8 mouse cellular contexts compared by ENCODE assay signal in genomic region chr6:136827116-136827515, GRCm38 (mm10). TPM values are rescaled to one million over a fixed set of nuclear protein-coding genes. Genes with fewer than 3 reads are reported as not detected.
DNase-seq lines count a peak whose midpoint lies in the region; ATAC-seq and TF ChIP-seq lines count a peak whose summit lies in the region.

No protein-coding gene starts in this region.

- peak overlapping the region; percentile 95; the same call in 1 of the 2 replicates for H3K27ac ChIP-seq in left cerebral cortex, adult 2 months
- H3K27ac ChIP-seq in embryonic facial prominence, embryonic 10.5 days (replicated peaks) = peak overlapping the region; percentile 98
- peak overlapping the region; percentile 88 for H3K27ac ChIP-seq in hindbrain, postnatal 0 days

- no peak for DNase-seq in left cerebral cortex, adult 2 months (ENCODE audit: extremely low spot score in 1 of 2, low spot score in 2 of 2)
- no peak for DNase-seq in left cerebral cortex, postnatal 25 days (ENCODE audit: low spot score in 2 of 2)
- no peak for DNase-seq in embryonic facial prominence, embryonic 10.5 days (ENCODE audit: low spot score)
- DNase-seq in hindbrain, postnatal 0 days (ENCODE audit: low spot score) = no peak
- no peak for DNase-seq in layer of hippocampus, postnatal 25 days (ENCODE audit: extremely low spot score in 1 of 2, low spot score in 1 of 2)
- no peak for DNase-seq in adrenal gland, postnatal 14 days
- no peak for DNase-seq in cerebellum, adult 9-11 months

- no peaks in the 10 kb centered on the region for H3K9me3 ChIP-seq in embryonic facial prominence, embryonic 10.5 days
- H3K9me3 ChIP-seq in hindbrain, postnatal 0 days (ENCODE audit: low read length) = no peaks in the 10 kb centered on the region

- TF ChIP-seq POLR2A in myocyte (IDR thresholded peaks at IDR 0.05; ENCODE audit: insufficient read length, low read depth) = no peak

- peak overlapping the region; percentile 95 for H3K9ac ChIP-seq in hindbrain, postnatal 0 days (replicated peaks; ENCODE audit: low read length)

- TF ChIP-seq CTCF in left cerebral cortex, adult 2 months (IDR thresholded peaks at IDR 0.05) = no peak
- no peak for TF ChIP-seq CTCF in hindbrain, postnatal 0 days (IDR thresholded peaks at IDR 0.05; ENCODE audit: low read depth)

- 19% methylated on average over 7 of the region's 7 CpGs for WGBS in embryonic facial prominence, embryonic 10.5 days
- WGBS in hindbrain, postnatal 0 days = 18% methylated on average over 7 of the region's 7 CpGs

- ATAC-seq in hindbrain, postnatal 0 days = no peak

- H3ac ChIP-seq in myocyte (ENCODE audit: control insufficient read depth, insufficient read length) = peak overlapping the region; percentile 71

- peaks cover 35% of the 10 kb centered on the region for H3K36me3 ChIP-seq in embryonic facial prominence, embryonic 10.5 days (replicated peaks)
- peaks cover 12% of the 10 kb centered on the region for H3K36me3 ChIP-seq in hindbrain, postnatal 0 days (ENCODE audit: insufficient read depth, low read length)
- peaks cover 25% of the 10 kb centered on the region for H3K36me3 ChIP-seq in myocyte (ENCODE audit: control insufficient read depth, insufficient read depth)

- H3K27me3 ChIP-seq in embryonic facial prominence, embryonic 10.5 days (replicated peaks; ENCODE audit: low read depth, poor library complexity, severe bottlenecking) = no peaks in the 10 kb centered on the region
- H3K27me3 ChIP-seq in hindbrain, postnatal 0 days (ENCODE audit: insufficient read depth, low read length) = no peaks in the 10 kb centered on the region
- no peaks in the 10 kb centered on the region for H3K27me3 ChIP-seq in myocyte (ENCODE audit: control insufficient read depth, insufficient read depth, insufficient read length)

- H3K4me2 ChIP-seq in hindbrain, postnatal 0 days (ENCODE audit: low read depth, low read length) = peak overlapping the region; percentile 57
- peak overlapping the region; percentile 86 for H3K4me2 ChIP-seq in myocyte (ENCODE audit: low read depth)

- peaks cover 29% of the 10 kb centered on the region for H3K79me2 ChIP-seq in myocyte (ENCODE audit: control insufficient read depth, insufficient read depth)

- intact Hi-C loops in left cerebral cortex, adult 2 months (cut with DNase I) = loop anchor here (1.0 to 10.0 kb wide), 2 partner anchors 23 to 1812 kb away; partner anchors contain the start of genes Ddx47 and Hist4h4
- intact Hi-C loops in left cerebral cortex, postnatal 25 days (cut with DNase I) = loop anchor here (1.0 kb wide), 1 partner anchor 23 kb away; the partner anchor contains the start of gene Hist4h4

- H3K4me3 ChIP-seq in left cerebral cortex, adult 2 months = peak overlapping the region; percentile 79
- peak overlapping the region; percentile 99 for H3K4me3 ChIP-seq in embryonic facial prominence, embryonic 10.5 days
- peak overlapping the region; percentile 94 for H3K4me3 ChIP-seq in hindbrain, postnatal 0 days (ENCODE audit: low read length)
- peak overlapping the region; percentile 80 for H3K4me3 ChIP-seq in myocyte

- H3K4me1 ChIP-seq in embryonic facial prominence, embryonic 10.5 days = peaks cover 14% of the 10 kb centered on the region; the same call in 1 of the 2 replicates
- H3K4me1 ChIP-seq in hindbrain, postnatal 0 days (ENCODE audit: insufficient read depth, low read length) = 0 out of 2 replicates have a peak, but pooled peaks cover 3% of the 10 kb centered on the region

TF ChIP-seq in myocyte, 11 proteins besides CTCF, POLR2A, EP300 and RAD21:
- TF ChIP-seq POLR2AphosphoS2 (IDR thresholded peaks at IDR 0.05; ENCODE audit: insufficient read length, low read depth) (no peak), MYOG (IDR thresholded peaks at IDR 0.05; ENCODE audit: control insufficient read depth in 1 of 3, insufficient read depth in 1 of 3, insufficient read length in 2 of 3, low read depth in 2 of 3) (no peak), TCF12 (IDR thresholded peaks at IDR 0.05; ENCODE audit: insufficient read depth, poor library complexity, severe bottlenecking) (no peak), SRF (IDR thresholded peaks at IDR 0.05; ENCODE audit: control insufficient read depth, insufficient read length, low read depth) (no peak), USF1 (IDR thresholded peaks at IDR 0.05; ENCODE audit: low read depth) (no peak)
TF ChIP-seq in myocyte: peak in this region for 0.

RNA-seq across cellular contexts. Expression of gene BC049715, which starts 0.3 kb away (rescaled TPM):
- 1 to 10 TPM; 2.4 to 3.9 TPM for total RNA-seq in left cerebral cortex, adult 2 months (2021)
- total RNA-seq in left cerebral cortex, postnatal 25 days (2021) = 1 to 10 TPM; 1.9 to 2.8 TPM
- polyA plus RNA-seq in embryonic facial prominence, embryonic 10.5 days (2016; fragmentation: Nextera tagmentation; extraction: Ambion mirVana) = 1.3 and 2.1 TPM in 2 replicates
- total RNA-seq in hindbrain, postnatal 0 days (2014; rRNA removed) = 0.50 and 1.2 TPM in 2 replicates
- polyA plus RNA-seq in hindbrain, postnatal 0 days (2015; fragmentation: Nextera tagmentation; extraction: Ambion mirVana) = 2.8 and 4.2 TPM in 2 replicates
- 0.10 TPM for polyA plus RNA-seq in myocyte (2012; fragmentation: generic; extraction: Trizol)
- total RNA-seq in layer of hippocampus, postnatal 25 days (2021) = 1 to 10 TPM; 2.0 to 3.0 TPM
- 0.38 and 1.1 TPM in 2 replicates for total RNA-seq in adrenal gland, postnatal 14 days (2021)

RNA-seq across cellular contexts. Expression of gene Wbp11, which starts 0.9 kb away (rescaled TPM):
- 100 to 1,000 TPM; 114 to 116 TPM for total RNA-seq in left cerebral cortex, adult 2 months (2021)
- total RNA-seq in left cerebral cortex, postnatal 25 days (2021) = 100 to 1,000 TPM; 124 to 125 TPM
- 163 and 165 TPM in 2 replicates for polyA plus RNA-seq in embryonic facial prominence, embryonic 10.5 days (2016; fragmentation: Nextera tagmentation; extraction: Ambion mirVana)
- 37.1 and 39.4 TPM in 2 replicates for total RNA-seq in hindbrain, postnatal 0 days (2014; rRNA removed)
- 78.1 and 81.2 TPM in 2 replicates for polyA plus RNA-seq in hindbrain, postnatal 0 days (2015; fragmentation: Nextera tagmentation; extraction: Ambion mirVana)
- polyA plus RNA-seq in myocyte (2012; fragmentation: generic; extraction: Trizol) = 44.6 TPM
- total RNA-seq in layer of hippocampus, postnatal 25 days (2021) = 100 to 1,000 TPM; 138 to 141 TPM
- 73.4 and 79.6 TPM in 2 replicates for total RNA-seq in adrenal gland, postnatal 14 days (2021)

RNA-seq across cellular contexts. Expression of gene Smco3, which starts 8.1 kb away (rescaled TPM):
- 1 to 10 TPM; 4.2 to 4.4 TPM for total RNA-seq in left cerebral cortex, adult 2 months (2021)
- 1 to 10 TPM; 4.4 to 5.0 TPM for total RNA-seq in left cerebral cortex, postnatal 25 days (2021)
- not detected in 2 replicates for polyA plus RNA-seq in embryonic facial prominence, embryonic 10.5 days (2016; fragmentation: Nextera tagmentation; extraction: Ambion mirVana)
- total RNA-seq in hindbrain, postnatal 0 days (2014; rRNA removed) = 1.8 TPM in 2 replicates
- polyA plus RNA-seq in hindbrain, postnatal 0 days (2015; fragmentation: Nextera tagmentation; extraction: Ambion mirVana) = 0.56 and 1.3 TPM in 2 replicates
- polyA plus RNA-seq in myocyte (2012; fragmentation: generic; extraction: Trizol) = 0.12 TPM
- 10 to 100 TPM in 1 of 2 experiments, 1 to 10 TPM in 1; 5.2 to 10.5 TPM for total RNA-seq in layer of hippocampus, postnatal 25 days (2021)
- total RNA-seq in adrenal gland, postnatal 14 days (2021) = 0.22 and 0.38 TPM in 2 replicates

RNA-seq across cellular contexts. Expression of gene H2afj, which starts 19.1 kb away (rescaled TPM):
- total RNA-seq in left cerebral cortex, adult 2 months (2021) = 10 to 100 TPM; 54.7 to 59.1 TPM
- 10 to 100 TPM; 56.9 to 66.7 TPM for total RNA-seq in left cerebral cortex, postnatal 25 days (2021)
- 86.6 and 91.3 TPM in 2 replicates for polyA plus RNA-seq in embryonic facial prominence, embryonic 10.5 days (2016; fragmentation: Nextera tagmentation; extraction: Ambion mirVana)
- 36.8 and 42.0 TPM in 2 replicates for total RNA-seq in hindbrain, postnatal 0 days (2014; rRNA removed)
- polyA plus RNA-seq in hindbrain, postnatal 0 days (2015; fragmentation: Nextera tagmentation; extraction: Ambion mirVana) = 116 and 119 TPM in 2 replicates
- 254 TPM for polyA plus RNA-seq in myocyte (2012; fragmentation: generic; extraction: Trizol)
- 10 to 100 TPM; 80.0 to 81.9 TPM for total RNA-seq in layer of hippocampus, postnatal 25 days (2021)
- 124 TPM in 2 replicates for total RNA-seq in adrenal gland, postnatal 14 days (2021)

RNA-seq across cellular contexts. Expression of gene Hist4h4, which starts 22.9 kb away (rescaled TPM):
- 10 to 100 TPM in 1 of 2 experiments, 1 to 10 TPM in 1; 8.2 to 10.4 TPM for total RNA-seq in left cerebral cortex, adult 2 months (2021)
- 10 to 100 TPM in 1 of 2 experiments, 1 to 10 TPM in 1; 7.8 to 10.6 TPM for total RNA-seq in left cerebral cortex, postnatal 25 days (2021)
- polyA plus RNA-seq in embryonic facial prominence, embryonic 10.5 days (2016; fragmentation: Nextera tagmentation; extraction: Ambion mirVana) = 0.47 and 0.64 TPM in 2 replicates
- total RNA-seq in hindbrain, postnatal 0 days (2014; rRNA removed) = 80.5 and 164 TPM in 2 replicates
- polyA plus RNA-seq in hindbrain, postnatal 0 days (2015; fragmentation: Nextera tagmentation; extraction: Ambion mirVana) = 0.39 and 0.47 TPM in 2 replicates
- 0.31 TPM for polyA plus RNA-seq in myocyte (2012; fragmentation: generic; extraction: Trizol)
- total RNA-seq in layer of hippocampus, postnatal 25 days (2021) = 10 to 100 TPM; 11.6 to 12.4 TPM
- total RNA-seq in adrenal gland, postnatal 14 days (2021) = 24.3 and 24.8 TPM in 2 replicates
